Mouse (Mus musculus): ENCODE data around the gene Foxn3.

DNA sequence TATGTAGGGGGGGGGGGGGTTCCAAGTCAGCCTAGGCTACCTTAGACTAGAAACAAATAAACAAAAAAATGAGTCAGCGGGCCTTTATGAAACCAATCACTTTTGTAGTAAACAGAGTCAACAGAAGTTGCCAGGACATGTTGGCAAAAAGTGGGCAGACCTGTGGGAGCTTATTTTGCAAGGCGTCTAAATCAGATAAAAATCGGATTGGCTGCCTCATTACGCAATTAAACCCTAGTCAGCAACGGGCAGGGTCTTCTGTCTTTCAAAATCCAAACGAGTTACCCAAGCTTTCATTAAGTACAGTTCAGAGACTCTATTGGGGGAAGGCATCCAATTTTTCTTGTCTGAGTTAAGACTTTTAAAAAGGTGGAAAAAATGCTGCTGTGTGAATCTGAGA lies 329.0 kb downstream of the Foxn3 start:
- TF ChIP-seq POLR2A (IDR thresholded peaks at IDR 0.05; ENCODE audit: insufficient read depth, low read length): no peak
- TF ChIP-seq CTCF (IDR thresholded peaks at IDR 0.05; ENCODE audit: low read depth, low read length): no peak

Data from ES-Bruce4 (cell line).